Mouse (Mus musculus) neutrophil, adult 5-6 weeks (primary cell): ENCODE measurements around the gene Bcl2l13. TPM values are rescaled to one million over a fixed set of nuclear protein-coding genes. Genes with fewer than 3 reads are reported as not detected.
"Not testable (repeated sequence)": the region's sequence is repeated elsewhere in the genome, so short reads cannot be mapped to it uniquely, and the experiment has no call there.

Source experiments
- ATAC-seq: fragments of 151-379, 151-347 bp; 2 replicates; pipeline ENCODE4 v1.8.0; 2017; ENCODE audit warnings: mild to moderate bottlenecking, moderate TSS enrichment; ENCODE audit not compliant: insufficient number of reproducible peaks, poor library complexity, low FRiP score, severe bottlenecking; ENCODE audit errors: extremely low read depth
- total RNA-seq: library from RNA; stranded (forward); fragments of 200-1000 nt; gene quantifications from 2 replicates; pipeline ENCODE4 v1.2.3, GENCODE M21; 2017

Gene Bcl2l13
- total RNA-seq, 1 experiment from 2014 or later, result 12.9 TPM

DNA sequence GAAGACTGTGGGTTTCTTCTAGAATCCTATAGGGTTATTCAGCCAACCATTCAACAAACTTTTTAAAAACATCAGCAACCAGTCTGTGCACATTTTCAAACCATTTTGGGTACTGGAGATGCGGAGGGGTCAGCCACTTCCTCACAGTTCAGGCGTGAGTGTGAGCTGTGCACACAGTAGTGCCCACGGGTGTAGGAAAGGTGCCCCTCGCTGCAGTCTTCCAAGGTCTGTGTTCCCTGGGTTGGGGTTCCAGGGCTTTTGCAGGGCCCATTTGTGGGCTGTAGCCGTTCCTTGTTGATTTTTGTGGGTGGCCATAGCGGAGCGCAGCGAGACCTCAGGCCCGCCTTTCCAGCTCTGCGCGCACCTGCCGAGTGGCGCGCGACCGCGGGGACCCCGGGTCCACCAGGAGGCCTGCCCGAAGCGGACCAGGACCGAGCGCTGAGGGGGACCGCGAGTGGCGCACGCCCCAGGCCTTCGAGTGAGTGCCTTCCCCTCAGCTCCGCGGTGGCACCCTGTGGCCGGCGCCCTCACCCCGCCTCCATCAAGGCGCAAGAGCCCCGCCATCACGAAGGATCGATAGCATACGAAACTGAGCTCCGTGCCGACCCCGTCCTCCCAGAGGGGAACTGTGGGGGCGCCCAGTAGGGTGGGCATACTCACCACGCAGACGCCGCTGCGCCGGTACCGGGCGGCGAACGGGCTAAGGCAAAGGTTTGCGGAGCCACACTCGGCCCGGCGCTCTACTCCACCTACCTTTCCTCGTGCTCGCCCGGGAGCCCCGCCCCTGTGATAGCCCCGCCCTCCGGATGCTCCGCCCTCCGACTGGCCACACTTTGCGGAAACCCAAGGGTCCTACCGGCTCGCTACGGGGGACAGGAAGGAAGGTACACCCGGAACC is 80.3 kb downstream of the Bcl2l13 start, which contains the start of gene Bid:
TSS of gene Bid (minus strand) at position 780 of the 898 bp plus-strand sequence.
- peak; percentile 63 for ATAC-seq

DNA sequence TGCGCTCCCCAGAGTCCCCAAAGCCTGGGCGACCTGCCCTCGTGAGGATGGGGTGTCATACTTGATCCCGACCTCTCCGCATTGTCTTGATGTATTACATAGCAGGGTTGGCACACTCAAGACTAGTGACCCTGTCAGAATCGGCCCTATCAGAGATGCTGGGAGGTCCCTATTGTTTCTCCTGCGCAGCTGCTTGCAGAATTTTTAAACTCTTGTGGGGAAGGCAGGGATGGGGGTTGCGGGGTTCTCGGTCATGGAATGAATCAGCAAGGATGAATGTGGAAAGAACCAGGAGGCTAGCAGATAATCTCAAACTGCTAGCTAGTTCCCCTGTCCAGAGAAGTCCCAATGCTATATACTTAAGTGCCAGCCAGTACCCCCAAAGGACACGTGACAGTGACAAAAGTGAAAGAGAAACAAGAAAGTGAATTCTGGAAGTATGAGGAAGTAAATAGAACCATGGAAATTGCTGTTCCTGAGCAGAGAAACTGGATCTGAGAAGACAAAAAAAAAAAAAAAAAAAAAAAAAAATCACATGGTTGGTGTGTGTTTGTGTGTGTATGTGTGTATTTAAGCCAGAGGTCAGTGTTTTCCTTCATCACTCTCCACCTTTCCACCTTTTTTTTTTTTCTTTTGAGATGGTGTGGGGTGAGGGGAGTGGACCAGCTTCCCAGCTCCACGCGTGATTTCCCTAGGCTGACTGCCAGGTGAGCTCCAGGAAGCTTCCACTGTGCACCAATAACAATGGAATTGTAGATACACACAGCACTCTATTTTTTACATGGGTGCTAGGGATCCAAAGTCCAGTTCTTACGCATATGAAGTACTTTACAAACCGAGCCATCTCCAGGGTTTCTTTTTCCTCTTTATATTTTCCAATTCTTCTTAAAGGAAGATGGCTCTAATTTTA is 81.2 kb downstream of the Bcl2l13 start:
- not testable (repeated sequence) for ATAC-seq

DNA sequence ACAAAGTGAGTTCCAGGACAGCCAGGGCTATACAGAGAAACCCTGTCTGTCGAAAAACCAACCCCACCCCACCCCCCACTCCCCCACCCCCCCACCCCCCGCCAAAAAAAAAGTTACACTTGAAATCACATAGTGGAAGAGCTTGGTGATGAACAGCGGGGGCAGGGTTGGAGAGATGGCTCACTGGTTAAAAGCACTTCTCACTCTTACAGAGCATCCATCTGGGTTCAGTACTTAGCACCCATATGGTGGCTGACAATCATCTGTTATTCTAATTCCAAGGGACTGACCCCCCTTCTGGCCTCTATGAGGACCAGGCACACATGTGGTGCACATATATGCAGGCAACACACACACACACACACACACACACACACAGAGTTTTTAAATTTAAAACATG is 82.0 kb downstream of the Bcl2l13 start:
- ATAC-seq, result no peak

DNA sequence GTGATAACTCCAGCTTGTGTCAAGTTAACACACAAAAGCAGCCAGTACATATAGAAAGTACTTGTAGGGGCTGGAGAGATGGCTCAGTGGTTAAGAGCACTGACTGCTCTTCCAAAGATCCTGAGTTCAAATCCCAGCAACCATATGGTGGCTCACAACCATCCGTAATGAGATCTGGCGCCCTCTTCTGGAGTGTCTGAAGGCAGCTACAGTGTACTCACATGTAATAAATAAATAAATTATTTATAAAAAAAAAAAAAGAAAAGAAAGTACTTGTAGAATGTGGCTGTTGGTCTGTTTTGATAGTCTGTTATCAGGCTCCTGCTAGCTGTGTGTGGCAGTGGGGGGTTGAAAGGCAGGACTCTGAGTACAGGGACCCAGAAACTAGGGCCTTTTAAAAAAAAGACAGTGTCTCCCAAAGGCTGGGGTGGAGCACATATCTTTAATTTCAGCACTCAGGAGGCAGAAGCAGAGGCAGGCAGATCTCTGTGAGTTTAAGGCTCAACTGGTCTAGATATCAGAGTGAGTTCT is 88.8 kb downstream of the Bcl2l13 start:
- not testable (repeated sequence) for ATAC-seq

DNA sequence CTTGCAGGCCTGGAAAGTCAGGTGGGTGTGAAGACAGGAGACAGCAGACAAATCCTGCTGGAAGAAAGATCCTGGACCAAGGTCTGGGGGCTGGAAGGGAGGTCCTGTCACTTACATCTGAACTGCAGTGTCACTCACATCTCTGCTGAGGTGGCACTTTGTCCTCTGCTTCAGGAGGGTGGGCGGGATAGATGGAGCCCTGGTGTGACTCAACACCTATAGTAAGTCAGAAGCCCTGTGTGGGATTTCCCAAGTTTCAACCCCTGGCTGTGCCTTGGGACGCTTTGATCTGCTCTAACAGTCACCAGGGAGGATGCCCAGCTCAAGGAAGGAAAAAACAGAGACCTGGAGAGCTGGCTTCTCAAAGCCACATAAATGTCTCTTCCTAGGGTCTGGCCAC is 90.9 kb downstream of the Bcl2l13 start:
- no peak for ATAC-seq

DNA sequence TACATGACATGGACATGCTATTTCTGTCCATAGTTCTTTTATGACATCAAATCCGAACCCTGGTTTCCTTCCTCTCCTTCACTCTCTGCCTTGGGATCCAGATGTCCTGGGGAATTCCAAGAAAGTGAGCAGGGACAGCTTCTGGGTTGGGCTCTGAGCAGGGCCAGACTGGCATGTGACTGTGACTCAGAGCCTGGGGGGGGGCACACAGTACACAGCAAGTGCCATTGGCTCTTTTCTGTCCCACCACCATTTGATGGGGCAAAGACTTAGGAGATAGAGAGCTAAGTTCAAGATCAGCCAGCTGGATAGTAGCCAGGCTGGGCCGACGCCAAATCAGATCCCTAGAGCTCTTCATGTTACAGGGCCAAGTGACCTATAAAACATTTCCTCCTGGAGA is 91.8 kb downstream of the Bcl2l13 start:
- ATAC-seq, result no peak

DNA sequence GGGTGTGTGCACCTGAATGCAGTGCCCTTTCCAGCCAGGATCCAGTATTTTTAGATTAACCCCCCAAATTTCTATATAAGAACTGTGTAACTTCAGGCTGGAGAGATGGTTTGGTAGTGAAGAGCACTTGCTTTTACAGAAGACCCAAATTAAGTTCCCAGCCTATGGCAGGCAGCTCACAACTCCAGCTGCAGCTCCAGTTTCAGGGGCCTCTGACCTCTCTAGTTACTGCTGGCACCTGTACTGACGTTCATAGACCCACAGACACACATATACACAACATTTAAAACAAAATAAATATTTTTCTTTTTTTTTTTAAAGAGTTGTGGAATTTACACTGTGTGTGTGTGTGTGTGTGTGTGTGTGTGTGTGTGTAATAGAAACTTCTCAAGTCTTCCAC is 93.4 kb downstream of the Bcl2l13 start:
- no peak for ATAC-seq

DNA sequence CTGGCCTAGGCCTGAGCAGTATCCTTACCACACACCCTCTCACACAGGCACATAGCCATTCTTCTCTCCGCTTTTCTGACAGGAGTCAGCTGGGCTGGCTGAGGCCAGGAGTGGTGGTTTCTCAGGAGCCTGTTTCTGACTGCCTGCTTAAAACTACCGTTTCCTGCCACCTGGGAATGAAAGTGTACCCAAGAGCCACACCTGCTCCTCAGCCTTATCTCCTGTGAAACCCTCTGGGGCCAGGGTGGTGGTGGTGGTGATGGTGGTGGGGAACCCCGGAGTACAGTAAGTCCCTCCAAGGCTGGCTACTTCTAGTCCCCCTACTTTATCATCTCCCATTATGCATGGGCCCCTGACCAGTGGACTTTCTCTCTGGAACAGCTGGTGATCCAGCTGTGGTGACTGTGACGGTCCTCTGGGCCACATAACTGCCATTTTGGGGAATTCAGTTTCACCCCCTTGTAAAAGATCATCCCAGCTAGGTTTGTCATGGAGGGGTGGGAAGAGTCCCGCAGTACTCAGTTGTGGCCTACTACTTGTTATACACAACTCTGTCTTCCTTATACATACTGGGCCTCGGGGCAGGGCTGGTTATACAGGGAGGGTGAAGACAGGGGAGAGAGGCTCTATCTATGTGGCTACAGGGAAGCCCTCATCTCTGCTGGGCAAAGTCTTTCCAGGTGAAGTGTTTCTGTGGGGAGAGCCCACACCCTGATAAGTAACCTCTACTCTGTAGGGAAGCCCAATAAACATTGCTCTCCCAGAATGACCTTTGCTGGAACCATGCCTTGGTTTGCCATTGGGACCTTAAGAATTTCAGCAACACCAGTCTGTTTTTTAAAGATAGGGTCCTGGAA is 94.7 kb downstream of the Bcl2l13 start:
- no peak for ATAC-seq

DNA sequence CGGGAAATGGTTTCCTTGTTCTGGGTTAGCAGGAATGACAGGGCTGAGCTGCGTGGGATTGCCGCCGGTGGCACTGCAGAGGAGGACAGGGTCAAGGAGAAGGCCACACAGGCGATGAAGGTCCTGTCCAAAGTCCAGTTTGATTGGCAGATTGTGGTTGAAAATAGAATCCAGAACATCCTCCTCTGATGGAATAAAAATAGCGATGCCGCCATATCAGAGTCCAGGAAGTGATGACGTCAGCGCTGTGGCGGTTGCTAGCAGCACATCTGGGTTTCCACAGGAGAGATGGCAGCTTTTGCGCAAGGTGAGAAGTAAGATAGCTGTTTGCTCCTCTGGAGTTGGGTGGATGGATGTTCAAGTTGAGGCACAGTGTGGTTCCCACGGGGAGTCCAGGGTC is 96.6 kb downstream of the Bcl2l13 start:
- no peak for ATAC-seq

DNA sequence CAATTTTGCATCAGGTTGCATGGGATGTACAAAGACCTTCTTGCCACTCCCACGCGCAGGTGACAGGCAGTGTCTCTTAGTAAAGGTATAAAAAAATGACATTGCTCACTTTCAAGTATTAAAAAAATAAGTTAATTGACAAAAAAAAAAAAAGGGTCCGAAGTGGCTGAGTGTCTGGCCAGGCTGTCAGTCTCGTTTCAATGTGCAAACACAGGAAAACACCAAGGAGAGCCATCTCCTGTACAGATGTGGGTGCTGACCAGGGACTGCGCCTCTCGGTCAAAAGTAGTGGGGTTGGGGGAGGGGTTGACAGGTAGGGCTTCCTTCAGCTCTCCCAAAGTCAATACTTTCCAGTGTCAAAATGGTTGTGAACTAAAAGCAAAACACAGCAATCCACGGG is 97.7 kb downstream of the Bcl2l13 start:
- ATAC-seq, result no peak

DNA sequence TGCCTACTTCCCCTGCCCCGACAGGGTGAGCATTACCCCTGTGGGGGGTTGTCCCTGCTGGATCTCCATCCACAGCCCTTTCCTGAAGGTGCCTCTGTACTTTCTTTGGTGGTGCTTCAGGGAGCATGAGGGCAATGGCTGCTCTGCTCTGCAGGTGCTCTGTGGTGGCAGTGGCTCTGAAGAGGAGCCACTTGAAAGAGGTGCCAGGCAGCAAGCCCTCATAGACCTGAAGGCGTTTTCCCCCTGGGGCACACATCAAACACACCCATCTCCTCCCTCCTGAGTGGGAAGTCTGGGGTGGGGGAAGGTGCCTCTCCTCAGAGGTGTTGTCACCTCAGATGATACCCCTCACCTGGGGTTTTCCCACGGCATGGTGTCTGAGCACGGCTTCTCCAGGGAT is 98.2 kb downstream of the Bcl2l13 start:
- ATAC-seq, result no peak

DNA sequence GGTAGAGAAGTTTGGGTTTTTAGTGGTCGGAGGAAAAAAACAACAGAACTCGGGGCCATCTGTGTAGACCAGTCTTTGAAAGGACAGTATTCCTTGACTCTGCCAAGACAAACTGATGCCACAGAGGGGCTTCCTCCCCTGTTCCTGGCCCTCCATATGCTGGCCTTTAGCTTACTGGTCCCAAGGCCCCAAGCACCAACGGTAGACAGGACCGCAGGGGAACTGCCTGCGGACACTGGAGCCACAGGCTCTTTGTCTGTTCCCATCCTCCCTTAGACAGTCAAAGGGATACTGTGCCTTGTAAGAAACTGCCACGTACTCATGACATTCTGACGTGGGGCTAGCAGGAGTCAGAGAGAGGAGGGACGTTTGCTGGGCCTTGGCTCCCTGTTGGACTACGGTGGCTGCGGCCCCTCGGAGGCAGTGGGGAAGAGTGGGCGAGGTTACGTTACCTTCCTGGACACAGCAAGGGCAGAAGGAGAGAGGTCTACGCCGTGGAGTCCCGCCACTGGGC is 101.1 kb downstream of the Bcl2l13 start:
- no peak for ATAC-seq

DNA sequence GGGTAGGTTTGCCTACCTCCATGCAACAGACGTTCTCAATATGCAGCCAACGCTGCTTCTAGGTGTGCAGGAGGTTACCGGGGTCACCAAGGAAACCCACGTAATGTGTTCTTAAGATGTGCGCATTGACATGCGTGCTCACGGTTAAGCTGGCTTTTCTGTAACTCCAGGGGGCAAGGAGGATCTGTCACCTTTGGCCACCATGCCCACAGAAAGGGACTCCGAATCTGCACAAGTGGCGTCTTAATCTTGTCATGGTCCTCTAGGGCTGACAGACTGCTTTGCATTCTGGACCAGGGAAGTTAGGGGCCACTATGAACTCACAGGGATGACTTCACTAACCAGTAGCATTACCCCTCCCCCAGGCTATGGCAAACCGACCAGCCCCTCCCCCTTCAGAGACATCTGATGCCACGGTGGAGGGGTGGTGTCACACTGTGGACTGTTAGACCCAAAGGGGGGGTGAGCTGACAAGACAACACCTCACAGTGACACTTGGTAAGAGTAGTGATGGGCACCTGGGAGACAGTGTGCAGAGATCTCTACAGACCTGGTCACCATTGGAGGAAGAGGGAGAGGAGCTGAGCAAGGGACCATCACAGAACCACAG is 102.1 kb downstream of the Bcl2l13 start:
- no peak for ATAC-seq

DNA sequence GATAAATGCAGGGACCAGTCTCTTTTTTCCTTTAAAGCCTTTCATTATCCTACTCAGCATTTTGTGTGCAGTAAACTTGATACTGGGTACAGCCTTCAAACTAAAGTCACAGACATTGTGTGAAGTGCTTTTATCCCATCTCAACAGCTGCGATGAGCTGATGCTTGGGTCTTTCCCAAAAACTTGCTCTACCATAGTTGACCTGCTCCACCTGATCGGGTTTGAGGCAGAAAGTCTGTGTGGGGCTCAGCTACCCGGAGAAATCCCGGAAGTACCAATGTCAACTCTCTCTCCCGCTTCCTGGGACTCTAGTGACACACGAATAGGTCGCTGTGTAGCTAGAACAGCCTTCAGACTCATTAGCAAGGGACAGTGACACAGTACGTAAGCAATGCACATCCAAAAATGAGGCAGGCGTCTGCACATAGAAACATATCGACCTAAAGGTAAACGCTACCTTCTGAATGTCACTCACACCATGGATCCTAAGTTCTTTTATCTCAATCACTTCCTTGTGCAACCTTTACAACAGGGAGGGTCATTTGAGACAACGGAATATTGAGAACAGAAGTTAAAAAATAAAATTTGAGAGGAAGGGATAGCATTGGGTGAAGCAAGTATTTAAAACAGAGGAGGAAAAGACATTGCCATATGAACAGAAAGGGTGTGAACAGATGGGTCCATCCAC is 102.9 kb downstream of the Bcl2l13 start:
- no peak for ATAC-seq

DNA sequence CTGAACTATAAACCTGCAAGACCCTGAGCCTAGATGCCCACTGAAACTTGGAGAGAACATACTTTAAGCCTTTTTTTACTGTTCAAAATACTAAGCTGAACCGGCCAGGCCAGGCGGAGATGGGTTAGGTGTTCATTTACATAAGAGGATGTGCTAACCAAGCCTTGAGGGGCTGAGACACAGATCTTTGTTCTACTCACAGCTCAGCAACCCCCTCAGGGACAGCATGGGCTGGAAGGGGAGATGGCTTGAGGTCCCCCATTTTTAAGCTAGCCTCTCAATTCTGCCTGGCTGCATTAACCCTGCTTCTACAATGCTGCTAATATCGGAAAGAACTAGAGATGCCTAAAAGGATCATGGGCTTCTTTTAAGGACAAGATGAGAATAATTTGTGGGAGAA is 103.8 kb downstream of the Bcl2l13 start:
- ATAC-seq, result no peak

DNA sequence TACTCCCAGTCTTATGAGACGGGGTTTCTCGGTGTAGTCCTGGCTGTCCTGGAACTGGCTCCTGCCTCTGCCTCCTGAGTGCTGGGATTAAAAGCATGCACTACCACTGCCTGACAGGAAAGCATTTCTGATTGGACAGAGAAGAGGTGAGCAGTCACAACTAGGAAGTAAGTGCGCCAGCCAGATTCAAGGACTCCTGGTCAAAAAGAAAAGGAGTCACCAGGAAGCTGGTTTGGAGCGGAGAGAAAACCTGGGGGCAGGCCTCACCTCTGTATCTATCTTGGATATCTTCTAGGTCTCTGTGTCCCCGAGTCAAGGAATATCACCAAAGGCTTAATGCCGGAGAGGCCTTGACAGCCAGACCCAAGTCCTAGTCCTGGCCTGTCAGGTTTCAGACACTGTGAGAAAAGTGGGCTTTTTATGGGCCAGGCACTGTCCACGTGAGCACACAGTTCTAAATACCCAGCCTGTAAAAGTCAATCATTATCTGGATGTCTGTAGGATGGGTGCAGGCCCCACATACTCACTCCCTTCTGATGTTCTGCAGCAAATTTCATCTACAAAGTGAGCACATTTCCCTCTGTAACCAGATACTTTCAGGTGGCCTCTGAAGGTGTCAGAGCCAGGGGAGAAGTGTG is 104.6 kb downstream of the Bcl2l13 start:
- ATAC-seq, result no peak

DNA sequence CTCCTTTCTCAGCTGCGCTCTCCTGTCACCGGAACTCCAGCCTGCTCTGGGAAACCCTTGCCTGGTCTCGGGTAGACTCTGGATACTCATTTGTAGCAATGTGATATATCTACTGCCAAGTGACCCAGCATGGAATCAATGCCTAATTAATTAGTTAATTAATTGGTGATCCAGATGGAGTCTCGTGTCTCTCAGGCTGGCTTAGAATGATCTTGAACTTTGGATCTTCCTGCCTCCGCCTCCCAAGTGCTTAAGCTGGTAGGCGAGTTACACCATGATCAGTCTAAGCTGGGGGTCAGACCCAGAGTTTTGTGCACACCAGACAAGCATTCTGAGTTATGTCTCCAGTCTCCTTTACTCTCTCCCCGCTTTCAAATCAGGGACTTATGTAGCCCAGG is 105.1 kb downstream of the Bcl2l13 start:
- no peak for ATAC-seq
